Mouse (Mus musculus): Measurements from ENCODE around the gene Axl. TPM values are rescaled to one million over a fixed set of nuclear protein-coding genes. Genes with fewer than 3 reads are reported as not detected.
A peak's percentile ranks its signal among the peaks of the same experiment; 100 is the strongest.

Axl gene
- polyA plus RNA-seq, 2 experiments, result 80.2 to 132 TPM

- DNase-seq (ENCODE audit: low spot score) (no peak), ATAC-seq (ENCODE audit: low FRiP score, low read depth) (no peak)
- no peaks in the 10 kb centered on the region for H3K9me3 ChIP-seq (ENCODE audit: control insufficient read depth, low read length)
- WGBS, result 89% methylated on average over 9 of the region's 9 CpGs
- H3K4me3 ChIP-seq (replicated peaks; ENCODE audit: low read length), result no peak overlapping the region
- H3K27ac ChIP-seq (replicated peaks; ENCODE audit: low read depth, low read length), result no peak overlapping the region
- H3K36me3 ChIP-seq (ENCODE audit: control insufficient read depth, insufficient read depth, low read length), result peaks cover 49% of the 10 kb centered on the region
- H3K4me2 ChIP-seq (replicated peaks; ENCODE audit: low read depth, low read length, severe bottlenecking), result no peak overlapping the region
- no peak for TF ChIP-seq POLR2A (IDR thresholded peaks at IDR 0.05; ENCODE audit: borderline replicate concordance, extremely low read depth, insufficient read depth, insufficient read length)
- no peak overlapping the region for H3K9ac ChIP-seq (ENCODE audit: low read depth, low read length, severe bottlenecking)
- H3K27me3 ChIP-seq (ENCODE audit: control insufficient read depth, insufficient read depth, low read length), result no peaks in the 10 kb centered on the region
- peaks cover 25% of the 10 kb centered on the region for H3K4me1 ChIP-seq (ENCODE audit: control insufficient read depth, insufficient read depth, low read length)
Measured at GRCm38 (mm10) chr7:25712801-25713200, 75.7 kb downstream of the Axl start.

- H3K27me3 ChIP-seq (ENCODE audit: control insufficient read depth, insufficient read depth, low read length), result no peaks in the 10 kb centered on the region
- H3K27ac ChIP-seq (replicated peaks; ENCODE audit: low read depth, low read length), result no peak overlapping the region
- H3K4me1 ChIP-seq (ENCODE audit: control insufficient read depth, insufficient read depth, low read length), result peaks cover 23% of the 10 kb centered on the region
- no peak for TF ChIP-seq POLR2A (IDR thresholded peaks at IDR 0.05; ENCODE audit: borderline replicate concordance, extremely low read depth, insufficient read depth, insufficient read length)
- ATAC-seq (ENCODE audit: low FRiP score, low read depth), result 0 out of 2 replicates have a peak, but pooled peaks have one; percentile 16
- 16% methylated on average over 7 of the region's 7 CpGs for WGBS
- no peak for DNase-seq (ENCODE audit: low spot score)
- 0 out of 2 replicates have a peak overlapping the region, but pooled peaks have one; percentile 25 for H3K9ac ChIP-seq (ENCODE audit: low read depth, low read length, severe bottlenecking)
- H3K9me3 ChIP-seq (ENCODE audit: control insufficient read depth, low read length), result no peaks in the 10 kb centered on the region
- no peak overlapping the region for H3K4me3 ChIP-seq (replicated peaks; ENCODE audit: low read length)
- H3K4me2 ChIP-seq (replicated peaks; ENCODE audit: low read depth, low read length, severe bottlenecking), result no peak overlapping the region
- H3K36me3 ChIP-seq (ENCODE audit: control insufficient read depth, insufficient read depth, low read length), result peaks cover 49% of the 10 kb centered on the region
Measured at GRCm38 (mm10) chr7:25711731-25712197, 76.7 kb downstream of the Axl start.

- no peak for DNase-seq (ENCODE audit: low spot score)
- WGBS, result 51% methylated on average over 5 of the region's 5 CpGs
- Histone ChIP-seq H3K36me3 (ENCODE audit: control insufficient read depth, insufficient read depth, low read length) (peaks cover 43% of the 10 kb centered on the region), H3K4me1 (ENCODE audit: control insufficient read depth, insufficient read depth, low read length) (peaks cover 23% of the 10 kb centered on the region), H3K4me2 (replicated peaks; ENCODE audit: low read depth, low read length, severe bottlenecking) (no peak overlapping the region), H3K9ac (ENCODE audit: low read depth, low read length, severe bottlenecking) (0 out of 2 replicates have a peak overlapping the region, but pooled peaks have one; percentile 34), H3K27ac (replicated peaks; ENCODE audit: low read depth, low read length) (no peak overlapping the region), H3K9me3 (ENCODE audit: control insufficient read depth, low read length) (no peaks in the 10 kb centered on the region), H3K4me3 (replicated peaks; ENCODE audit: low read length) (no peak overlapping the region), H3K27me3 (ENCODE audit: control insufficient read depth, insufficient read depth, low read length) (no peaks in the 10 kb centered on the region)
- no peak for ATAC-seq (ENCODE audit: low FRiP score, low read depth)
- TF ChIP-seq POLR2A (IDR thresholded peaks at IDR 0.05; ENCODE audit: borderline replicate concordance, extremely low read depth, insufficient read depth, insufficient read length), result no peak
Measured at GRCm38 (mm10) chr7:25711165-25711564, 77.3 kb downstream of the Axl start.

GRCm38 (mm10) chr7:25710519-25711130 is 77.9 kb downstream of the Axl start:
- Histone ChIP-seq H3K4me2 (replicated peaks; ENCODE audit: low read depth, low read length, severe bottlenecking) (peak overlapping the region; percentile 25; the same call in 1 of the 2 replicates), H3K9me3 (ENCODE audit: control insufficient read depth, low read length) (no peaks in the 10 kb centered on the region), H3K27me3 (ENCODE audit: control insufficient read depth, insufficient read depth, low read length) (no peaks in the 10 kb centered on the region), H3K4me3 (replicated peaks; ENCODE audit: low read length) (no peak overlapping the region), H3K4me1 (ENCODE audit: control insufficient read depth, insufficient read depth, low read length) (peaks cover 23% of the 10 kb centered on the region), H3K36me3 (ENCODE audit: control insufficient read depth, insufficient read depth, low read length) (peaks cover 38% of the 10 kb centered on the region), H3K9ac (ENCODE audit: low read depth, low read length, severe bottlenecking) (peak overlapping the region; percentile 34; the same call in 1 of the 2 replicates), H3K27ac (replicated peaks; ENCODE audit: low read depth, low read length) (no peak overlapping the region)
- ATAC-seq (ENCODE audit: low FRiP score, low read depth) (0 out of 2 replicates have a peak, but pooled peaks have one; percentile 5), DNase-seq (ENCODE audit: low spot score) (no peak)
- TF ChIP-seq POLR2A (IDR thresholded peaks at IDR 0.05; ENCODE audit: borderline replicate concordance, extremely low read depth, insufficient read depth, insufficient read length), result no peak
- WGBS, result 4% methylated on average over 7 of the region's 7 CpGs

- WGBS, result 20% methylated on average over 12 of the region's 12 CpGs
- H3K27ac ChIP-seq (replicated peaks; ENCODE audit: low read depth, low read length), result no peak overlapping the region
- no peaks in the 10 kb centered on the region for H3K9me3 ChIP-seq (ENCODE audit: control insufficient read depth, low read length)
- peaks cover 23% of the 10 kb centered on the region for H3K4me1 ChIP-seq (ENCODE audit: control insufficient read depth, insufficient read depth, low read length)
- no peak for TF ChIP-seq POLR2A (IDR thresholded peaks at IDR 0.05; ENCODE audit: borderline replicate concordance, extremely low read depth, insufficient read depth, insufficient read length)
- H3K36me3 ChIP-seq (ENCODE audit: control insufficient read depth, insufficient read depth, low read length), result peaks cover 31% of the 10 kb centered on the region
- ATAC-seq (ENCODE audit: low FRiP score, low read depth) (no peak), DNase-seq (ENCODE audit: low spot score) (no peak)
- no peaks in the 10 kb centered on the region for H3K27me3 ChIP-seq (ENCODE audit: control insufficient read depth, insufficient read depth, low read length)
- peak overlapping the region; percentile 34; the same call in 1 of the 2 replicates for H3K9ac ChIP-seq (ENCODE audit: low read depth, low read length, severe bottlenecking)
- no peak overlapping the region for H3K4me3 ChIP-seq (replicated peaks; ENCODE audit: low read length)
- 0 out of 2 replicates have a peak overlapping the region, but pooled peaks have one; percentile 25 for H3K4me2 ChIP-seq (replicated peaks; ENCODE audit: low read depth, low read length, severe bottlenecking)
Measured at GRCm38 (mm10) chr7:25709961-25710360, 78.5 kb downstream of the Axl start.

Data from limb, embryonic 14.5 days (tissue).